Mouse (Mus musculus) hindlimb bud, embryonic 11.5 days (tissue): ENCODE measurements around the gene Ralgapa2.

Experiments used
- DNase-seq: peaks from one replicate; pipeline ENCODE4 v3.0.0-alpha.2; 2012; ENCODE audit warnings: low read depth, low spot score; ENCODE audit errors: extremely low spot score

Gene Ralgapa2

GRCm38 (mm10) chr2:146310760-146311159 is 201.4 kb downstream of the Ralgapa2 start:
- no peak for DNase-seq

- no peak for DNase-seq
Measured at GRCm38 (mm10) chr2:146310291-146310690, 201.9 kb downstream of the Ralgapa2 start.

GRCm38 (mm10) chr2:146309413-146309812 is 202.7 kb downstream of the Ralgapa2 start:
- no peak for DNase-seq

GRCm38 (mm10) chr2:146307060-146307459 is 205.1 kb downstream of the Ralgapa2 start:
- DNase-seq, result no peak

GRCm38 (mm10) chr2:146302094-146302699 is 209.9 kb downstream of the Ralgapa2 start:
- DNase-seq, result no peak

- DNase-seq, result no peak
Measured at GRCm38 (mm10) chr2:146300500-146301020, 211.6 kb downstream of the Ralgapa2 start.

GRCm38 (mm10) chr2:146299841-146300460 is 212.2 kb downstream of the Ralgapa2 start:
- no peak for DNase-seq

- no peak for DNase-seq
Measured at GRCm38 (mm10) chr2:146293538-146293937, 218.6 kb downstream of the Ralgapa2 start.

- no peak for DNase-seq
Measured at GRCm38 (mm10) chr2:146290871-146291637, 221.1 kb downstream of the Ralgapa2 start.

GRCm38 (mm10) chr2:146290366-146290765 is 221.8 kb downstream of the Ralgapa2 start:
- DNase-seq, result no peak

GRCm38 (mm10) chr2:146289394-146289793 is 222.8 kb downstream of the Ralgapa2 start:
- DNase-seq, result no peak

- DNase-seq, result no peak
Measured at GRCm38 (mm10) chr2:146288326-146288725, 223.8 kb downstream of the Ralgapa2 start.

- DNase-seq, result no peak
Measured at GRCm38 (mm10) chr2:146287531-146287930, 224.6 kb downstream of the Ralgapa2 start.

- no peak for DNase-seq
Measured at GRCm38 (mm10) chr2:146281346-146281745, 230.8 kb downstream of the Ralgapa2 start.

- no peak for DNase-seq
Measured at GRCm38 (mm10) chr2:146280921-146281274, 231.2 kb downstream of the Ralgapa2 start.

GRCm38 (mm10) chr2:146280221-146280920 is 231.8 kb downstream of the Ralgapa2 start:
- DNase-seq, result no peak

- no peak for DNase-seq
Measured at GRCm38 (mm10) chr2:146279430-146280220, 232.5 kb downstream of the Ralgapa2 start.

- DNase-seq, result no peak
Measured at GRCm38 (mm10) chr2:146278381-146278780, 233.8 kb downstream of the Ralgapa2 start.

- no peak for DNase-seq
Measured at GRCm38 (mm10) chr2:146266539-146266938, 245.6 kb downstream of the Ralgapa2 start.

- no peak for DNase-seq
Measured at GRCm38 (mm10) chr2:146265045-146265444, 247.1 kb downstream of the Ralgapa2 start.
